Comparison of ENCODE assay signal across 11 mouse cellular contexts in the genomic region with DNA sequence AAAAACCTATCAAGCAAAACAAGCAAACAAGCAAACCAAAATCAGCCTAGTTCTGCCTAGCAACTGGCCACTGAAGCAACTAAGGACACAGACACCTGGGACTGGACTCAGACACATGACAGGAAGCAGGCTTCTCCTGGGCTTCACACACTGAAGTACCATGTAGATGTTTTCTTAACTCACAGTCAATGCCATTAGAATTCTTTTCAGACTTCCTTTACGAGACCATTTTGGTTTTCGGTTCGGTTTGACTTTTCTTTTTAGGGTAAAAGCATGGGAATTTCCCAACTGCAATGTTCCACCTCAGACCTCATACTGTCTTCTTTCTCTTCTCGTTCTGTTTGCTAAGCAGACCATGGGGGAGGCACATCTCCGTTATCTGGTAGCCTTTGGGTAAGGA.
A peak's percentile ranks its signal among the peaks of the same experiment; 100 is the strongest.
DNase-seq lines count a peak whose midpoint lies in the region; ATAC-seq and TF ChIP-seq lines count a peak whose summit lies in the region.
"Had no signal": no experiment of that assay in that cellular context is flagged by ENCODE, and none has a peak within 500 bp of the region (broad histone marks: within the 10 kb centered on the region; RNA-seq: fewer than 3 reads in every experiment).

No protein-coding gene starts in this region.

- no peaks in the 10 kb centered on the region for H3K36me3 ChIP-seq in lung, embryonic 16.5 days (ENCODE audit: control insufficient read depth, insufficient read depth, low read length)
- H3K36me3 ChIP-seq in CH12.LX (replicated peaks in 1 of 2; ENCODE audit: control insufficient read depth in 1 of 2, insufficient read depth in 1 of 2, low read length in 1 of 2): no peaks in the 10 kb centered on the region
- H3K36me3 ChIP-seq in liver, embryonic 15.5 days (replicated peaks): no peaks in the 10 kb centered on the region
- H3K36me3 ChIP-seq in stomach, embryonic 16.5 days (ENCODE audit: control insufficient read depth, insufficient read depth, low read length): no peaks in the 10 kb centered on the region
- H3K36me3 ChIP-seq in intestine, postnatal 0 days (ENCODE audit: control insufficient read depth, insufficient read depth): no peaks in the 10 kb centered on the region
- H3K36me3 ChIP-seq: embryonic facial prominence, embryonic 15.5 days; G1E had no signal

- no peaks in the 10 kb centered on the region for H3K79me2 ChIP-seq in CH12.LX (replicated peaks; ENCODE audit: control insufficient read depth, extremely low read depth, insufficient read depth, poor library complexity, severe bottlenecking)

- H3K27me3 ChIP-seq in lung, embryonic 16.5 days (ENCODE audit: control insufficient read depth, insufficient read depth, low read depth, low read length): no peaks in the 10 kb centered on the region
- H3K27me3 ChIP-seq in CH12.LX (replicated peaks): no peaks in the 10 kb centered on the region
- H3K27me3 ChIP-seq in liver, embryonic 15.5 days: no peaks in the 10 kb centered on the region
- H3K27me3 ChIP-seq in stomach, embryonic 16.5 days (ENCODE audit: control insufficient read depth, insufficient read depth, low read length): no peaks in the 10 kb centered on the region
- H3K27me3 ChIP-seq in intestine, postnatal 0 days (replicated peaks; ENCODE audit: control insufficient read depth, insufficient read depth, low read length): no peaks in the 10 kb centered on the region
- H3K27me3 ChIP-seq: embryonic facial prominence, embryonic 15.5 days had no signal

- no peak overlapping the region for H3K4me3 ChIP-seq in lung, embryonic 16.5 days (ENCODE audit: low read length)
- peak overlapping the region; percentile 5 to 35 (median 27) for H3K4me3 ChIP-seq in CH12.LX (replicated peaks in 1 of 3; ENCODE audit: low read depth in 2 of 3, low read length in 2 of 3, poor library complexity in 1 of 3)
- H3K4me3 ChIP-seq in liver, embryonic 15.5 days (replicated peaks): no peak overlapping the region
- H3K4me3 ChIP-seq in stomach, embryonic 16.5 days (replicated peaks; ENCODE audit: low read length): no peak overlapping the region
- H3K4me3 ChIP-seq in left cerebral cortex, adult 2 months: no peak overlapping the region
- H3K4me3 ChIP-seq in intestine, postnatal 0 days (ENCODE audit: low read depth, low read length): no peak overlapping the region
- H3K4me3 ChIP-seq: embryonic facial prominence, embryonic 15.5 days had no signal

- H3K27ac ChIP-seq in lung, embryonic 16.5 days (ENCODE audit: low read length): peak overlapping the region; percentile 83; the same call in 1 of the 2 replicates
- H3K27ac ChIP-seq in CH12.LX (ENCODE audit: insufficient read depth, low read depth): peak overlapping the region; percentile 99
- peak overlapping the region; percentile 31 for H3K27ac ChIP-seq in liver, embryonic 15.5 days (replicated peaks)
- H3K27ac ChIP-seq in stomach, embryonic 16.5 days (ENCODE audit: low read length): peak overlapping the region; percentile 65; the same call in 1 of the 2 replicates
- H3K27ac ChIP-seq in left cerebral cortex, adult 2 months: no peak overlapping the region
- no peak overlapping the region for H3K27ac ChIP-seq in intestine, postnatal 0 days (ENCODE audit: low read depth, low read length)
- H3K27ac ChIP-seq: embryonic facial prominence, embryonic 15.5 days had no signal

- H3K9ac ChIP-seq in lung, embryonic 16.5 days (ENCODE audit: low read length): no peak overlapping the region
- H3K9ac ChIP-seq in CH12.LX (ENCODE audit: insufficient read depth, low read depth): peak overlapping the region; percentile 77
- H3K9ac ChIP-seq in liver, embryonic 15.5 days: no peak overlapping the region
- H3K9ac ChIP-seq in stomach, embryonic 16.5 days (ENCODE audit: low read length): no peak overlapping the region
- H3K9ac ChIP-seq in intestine, postnatal 0 days (ENCODE audit: low read depth, low read length): no peak overlapping the region
- H3K9ac ChIP-seq: embryonic facial prominence, embryonic 15.5 days had no signal

- in situ Hi-C loops in CH12.LX (cut with MboI; ENCODE audit: low pct_ligation_motif_present, low pct_unique_long_range_greater_than_20kb, low sequenced_read_pairs): no loop called here

- H3K4me1 ChIP-seq in lung, embryonic 16.5 days (replicated peaks; ENCODE audit: control insufficient read depth, insufficient read depth, low read length): peaks cover 26% of the 10 kb centered on the region
- peaks cover 23 to 74% of the 10 kb centered on the region in 2 experiments for H3K4me1 ChIP-seq in CH12.LX (ENCODE audit: control insufficient read depth in 1 of 2, insufficient read depth in 2 of 2)
- peaks cover 23% of the 10 kb centered on the region; the same call in 1 of the 2 replicates for H3K4me1 ChIP-seq in liver, embryonic 15.5 days (replicated peaks)
- peaks cover 19% of the 10 kb centered on the region for H3K4me1 ChIP-seq in stomach, embryonic 16.5 days (ENCODE audit: control insufficient read depth, insufficient read depth, low read length)
- H3K4me1 ChIP-seq in intestine, postnatal 0 days (replicated peaks; ENCODE audit: control insufficient read depth, insufficient read depth, low read length): 0 out of 2 replicates have a peak, but pooled peaks cover 3% of the 10 kb centered on the region

- dilution Hi-C loops in CH12.LX (cut with MboI; ENCODE audit: extremely low pct_ligation_motif_present, extremely low pct_unique_long_range_greater_than_20kb, low sequenced_read_pairs): no loop called here

- no peaks in the 10 kb centered on the region for H3K9me3 ChIP-seq in lung, embryonic 16.5 days (ENCODE audit: control insufficient read depth, low read length)
- no peaks in the 10 kb centered on the region for H3K9me3 ChIP-seq in CH12.LX (replicated peaks; ENCODE audit: low read length)
- no peaks in the 10 kb centered on the region for H3K9me3 ChIP-seq in liver, embryonic 15.5 days (replicated peaks)
- no peaks in the 10 kb centered on the region for H3K9me3 ChIP-seq in stomach, embryonic 16.5 days (replicated peaks; ENCODE audit: control insufficient read depth, low read length)
- no peaks in the 10 kb centered on the region for H3K9me3 ChIP-seq in intestine, postnatal 0 days (ENCODE audit: control insufficient read depth)
- H3K9me3 ChIP-seq: embryonic facial prominence, embryonic 15.5 days; G1E had no signal

- TF ChIP-seq RAD21 in CH12.LX (IDR thresholded peaks at IDR 0.05; ENCODE audit: low read depth, low read length): peak; percentile 18

- no peak overlapping the region for H3K4me2 ChIP-seq in lung, embryonic 16.5 days (ENCODE audit: low read depth, low read length)
- peak overlapping the region; percentile 85 for H3K4me2 ChIP-seq in CH12.LX (ENCODE audit: insufficient read depth, low read depth, poor library complexity, severe bottlenecking)
- no peak overlapping the region for H3K4me2 ChIP-seq in liver, embryonic 15.5 days
- H3K4me2 ChIP-seq in stomach, embryonic 16.5 days (ENCODE audit: low read depth, low read length): no peak overlapping the region
- no peak overlapping the region for H3K4me2 ChIP-seq in intestine, postnatal 0 days (replicated peaks; ENCODE audit: low read depth)
- H3K4me2 ChIP-seq: embryonic facial prominence, embryonic 15.5 days had no signal

- TF ChIP-seq CTCF in CH12.LX (conservative IDR thresholded peaks at IDR 0.05 in 1 of 2, IDR thresholded peaks at IDR 0.05 in 1 of 2; ENCODE audit: low read depth in 2 of 2, low read length in 2 of 2): no peak
- no peak for TF ChIP-seq CTCF in left cerebral cortex, adult 2 months (IDR thresholded peaks at IDR 0.05)
- no peak for TF ChIP-seq CTCF in intestine, postnatal 0 days (IDR thresholded peaks at IDR 0.05; ENCODE audit: low read depth)

- TF ChIP-seq POLR2A in CH12.LX (IDR thresholded peaks at IDR 0.05; ENCODE audit: low read depth, low read length): peak; percentile 39; the same call in 1 of the 2 replicates

- intact Hi-C loops in left cerebral cortex, adult 2 months (cut with DNase I): no loop called here

- WGBS in lung, embryonic 16.5 days: 70% methylated on average over 5 of the region's 5 CpGs
- WGBS in liver, embryonic 15.5 days (ENCODE audit: insufficient replicate concordance): 49% methylated on average over 5 of the region's 5 CpGs
- WGBS in stomach, embryonic 16.5 days: 76% methylated on average over 5 of the region's 5 CpGs
- 86% methylated on average over 5 of the region's 5 CpGs for WGBS in intestine, postnatal 0 days

- no peak for DNase-seq in lung, postnatal 14 days
- DNase-seq in CH12.LX (ENCODE audit: extremely low read depth): peak; percentile 92
- no peak for DNase-seq in left cerebral cortex, adult 2 months (ENCODE audit: extremely low spot score in 1 of 2, low spot score in 2 of 2)
- DNase-seq: kidney, postnatal 14 days had no signal

- no peak for ATAC-seq in lung, embryonic 16.5 days (ENCODE audit: low read depth)
- no peak for ATAC-seq in liver, embryonic 15.5 days (ENCODE audit: insufficient read depth)
- no peak for ATAC-seq in stomach, embryonic 16.5 days (ENCODE audit: insufficient read depth, low FRiP score)
- no peak for ATAC-seq in intestine, postnatal 0 days
- ATAC-seq: forebrain, embryonic 16.5 days had no signal

- TF ChIP-seq EP300 in CH12.LX (IDR thresholded peaks at IDR 0.05; ENCODE audit: low read length): peak; percentile 96

TF ChIP-seq in CH12.LX, 34 proteins besides CTCF, POLR2A, EP300 and RAD21 (continues in another document):
- no peak for TF ChIP-seq UBTF (IDR thresholded peaks at IDR 0.05; ENCODE audit: low read depth, low read length)
- no peak for TF ChIP-seq NRF1 (IDR thresholded peaks at IDR 0.05; ENCODE audit: low read depth, low read length)
- peak; percentile 94 for TF ChIP-seq ETS1 (conservative IDR thresholded peaks at IDR 0.05; ENCODE audit: low read depth, low read length)
- no peak for TF ChIP-seq ZC3H11A (IDR thresholded peaks at IDR 0.05; ENCODE audit: low read depth, low read length)
- TF ChIP-seq E2F4 (IDR thresholded peaks at IDR 0.05; ENCODE audit: insufficient replicate concordance, low read depth, low read length): no peak
- no peak for TF ChIP-seq RCOR1 (conservative IDR thresholded peaks at IDR 0.05; ENCODE audit: low read depth, low read length)
- no peak for TF ChIP-seq PAX5 (IDR thresholded peaks at IDR 0.05; ENCODE audit: low read length)
- no peak; the same call in 1 of the 2 replicates for TF ChIP-seq CHD1 (IDR thresholded peaks at IDR 0.05; ENCODE audit: low read depth, low read length)
- TF ChIP-seq SMC3 (IDR thresholded peaks at IDR 0.05; ENCODE audit: low read depth, low read length): peak; percentile 28
- TF ChIP-seq MYC (IDR thresholded peaks at IDR 0.05; ENCODE audit: low read depth, low read length): peak; percentile 94
- TF ChIP-seq MEF2A (IDR thresholded peaks at IDR 0.05; ENCODE audit: borderline replicate concordance, low read depth, low read length): peak; percentile 96
- TF ChIP-seq ZMIZ1 (IDR thresholded peaks at IDR 0.05; ENCODE audit: low read depth, low read length): no peak; the same call in 1 of the 2 replicates
- TF ChIP-seq BHLHE40 (IDR thresholded peaks at IDR 0.05; ENCODE audit: low read depth, low read length): peak; percentile 90
- peak; percentile 53; the same call in 1 of the 2 replicates for TF ChIP-seq MAFK (IDR thresholded peaks at IDR 0.05; ENCODE audit: insufficient replicate concordance, low read length)
- TF ChIP-seq GABPA (IDR thresholded peaks at IDR 0.05; ENCODE audit: insufficient replicate concordance, low read depth, low read length): no peak
- TF ChIP-seq ZNF384 (IDR thresholded peaks at IDR 0.05; ENCODE audit: low read depth, low read length): no peak

Comparison
In these comparisons a context has a peak if more than half of its experiments do, and no peak if none do; other contexts are left out.
1. H3K27ac ChIP-seq: peak in lung, embryonic 16.5 days (single experiment), CH12.LX (single experiment), liver, embryonic 15.5 days (single experiment) and stomach, embryonic 16.5 days (single experiment); none in left cerebral cortex, adult 2 months (single experiment) and intestine, postnatal 0 days (single experiment).
2. H3K4me3 ChIP-seq: peak in CH12.LX (3 of 3); none in lung, embryonic 16.5 days (single experiment), liver, embryonic 15.5 days (single experiment), stomach, embryonic 16.5 days (single experiment), left cerebral cortex, adult 2 months (single experiment) and intestine, postnatal 0 days (single experiment).